Mouse (Mus musculus): ENCODE measurements around the gene Neurog1. TPM values are rescaled to one million over a fixed set of nuclear protein-coding genes. Genes with fewer than 3 reads are reported as not detected.

Gene Neurog1
- polyA plus RNA-seq, 2 experiments, result not detected

DNA sequence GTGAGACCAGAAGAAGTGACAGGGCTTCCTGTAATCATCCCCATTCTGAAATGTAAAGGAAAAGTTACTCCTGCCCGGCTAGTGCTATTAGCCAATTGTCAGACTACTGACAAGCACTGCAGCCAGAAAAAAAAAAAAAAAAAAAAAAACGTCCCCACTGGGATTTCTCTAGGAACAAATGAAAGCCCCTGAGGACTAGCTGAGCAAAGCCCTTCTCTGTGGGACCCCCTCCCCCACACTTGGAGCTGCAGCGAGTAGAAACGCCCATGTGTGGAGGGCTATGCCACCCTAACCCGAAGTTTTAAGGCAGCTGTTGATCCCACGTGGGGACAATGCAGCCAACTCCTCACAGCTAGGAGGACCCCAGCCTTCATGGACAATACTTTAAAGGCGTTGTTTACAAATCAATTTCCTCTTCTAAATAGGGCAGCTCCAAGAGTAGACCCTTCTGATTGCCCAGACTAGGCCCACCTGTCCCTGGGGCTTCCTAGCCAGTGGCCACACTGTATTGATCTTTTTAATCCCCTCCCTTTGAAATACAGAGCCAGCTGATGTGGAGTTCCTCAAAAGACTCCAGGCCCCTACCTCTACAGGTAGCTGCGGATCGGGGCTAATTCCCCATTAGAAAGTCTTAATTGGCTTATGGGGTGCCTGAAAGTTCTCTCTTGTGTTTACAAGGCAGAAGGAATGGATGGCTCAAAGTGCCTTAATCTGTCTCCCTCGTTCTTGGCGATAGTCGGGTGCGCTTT, 2.2 kb downstream of the Neurog1 start:
- ATAC-seq (ENCODE audit: insufficient read depth) (no peak), DNase-seq (ENCODE audit: low read depth in 3 of 3, low spot score in 3 of 3) (no peak)
- no peak overlapping the region for H3K27ac ChIP-seq
- no peaks in the 10 kb centered on the region for H3K4me1 ChIP-seq (replicated peaks; ENCODE audit: control insufficient read depth in 2 of 2, insufficient read depth in 2 of 2, low read length in 1 of 2)
- H3K9ac ChIP-seq (replicated peaks), result no peak overlapping the region
- no peak overlapping the region for H3K4me2 ChIP-seq (ENCODE audit: low read depth)
- 2% methylated on average over 13 of the region's 13 CpGs for WGBS (ENCODE audit: insufficient replicate concordance)
- H3K36me3 ChIP-seq (replicated peaks; ENCODE audit: control insufficient read depth, insufficient read depth, low read depth), result no peaks in the 10 kb centered on the region
- H3K4me3 ChIP-seq (ENCODE audit: insufficient read depth in 1 of 2, low read depth in 2 of 2, low read length in 2 of 2), result no peak overlapping the region
- TF ChIP-seq CTCF (IDR thresholded peaks at IDR 0.05; ENCODE audit: low read depth) (no peak), EP300 (IDR thresholded peaks at IDR 0.05; ENCODE audit: low read depth) (no peak)
- H3K9me3 ChIP-seq (ENCODE audit: control insufficient read depth, low read length), result no peaks in the 10 kb centered on the region
- peaks cover 66% of the 10 kb centered on the region for H3K27me3 ChIP-seq (ENCODE audit: control insufficient read depth, insufficient read depth, low read length)

DNA sequence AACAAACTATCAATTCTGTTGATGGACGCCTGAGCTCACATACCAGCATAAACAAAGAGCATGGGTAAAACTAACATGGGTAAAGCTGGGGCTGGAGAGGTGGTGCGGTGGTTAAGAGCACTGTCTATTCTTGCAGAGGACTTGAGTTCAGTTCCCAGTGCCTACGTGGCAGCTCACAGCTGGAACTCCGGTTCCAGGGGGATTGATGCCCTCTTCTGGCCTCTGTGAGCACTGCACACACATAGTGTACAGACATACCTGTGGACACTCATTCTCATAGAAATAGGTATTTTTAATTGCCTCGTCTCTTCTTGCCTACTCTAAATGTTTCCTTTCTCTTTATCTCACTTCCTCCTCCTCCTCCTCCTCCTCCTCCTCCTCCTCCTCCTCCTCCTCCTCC, 8.9 kb downstream of the Neurog1 start:
- no peak overlapping the region for H3K27ac ChIP-seq
- WGBS (ENCODE audit: insufficient replicate concordance), result 56% methylated on average over 5 of the region's 5 CpGs

DNA sequence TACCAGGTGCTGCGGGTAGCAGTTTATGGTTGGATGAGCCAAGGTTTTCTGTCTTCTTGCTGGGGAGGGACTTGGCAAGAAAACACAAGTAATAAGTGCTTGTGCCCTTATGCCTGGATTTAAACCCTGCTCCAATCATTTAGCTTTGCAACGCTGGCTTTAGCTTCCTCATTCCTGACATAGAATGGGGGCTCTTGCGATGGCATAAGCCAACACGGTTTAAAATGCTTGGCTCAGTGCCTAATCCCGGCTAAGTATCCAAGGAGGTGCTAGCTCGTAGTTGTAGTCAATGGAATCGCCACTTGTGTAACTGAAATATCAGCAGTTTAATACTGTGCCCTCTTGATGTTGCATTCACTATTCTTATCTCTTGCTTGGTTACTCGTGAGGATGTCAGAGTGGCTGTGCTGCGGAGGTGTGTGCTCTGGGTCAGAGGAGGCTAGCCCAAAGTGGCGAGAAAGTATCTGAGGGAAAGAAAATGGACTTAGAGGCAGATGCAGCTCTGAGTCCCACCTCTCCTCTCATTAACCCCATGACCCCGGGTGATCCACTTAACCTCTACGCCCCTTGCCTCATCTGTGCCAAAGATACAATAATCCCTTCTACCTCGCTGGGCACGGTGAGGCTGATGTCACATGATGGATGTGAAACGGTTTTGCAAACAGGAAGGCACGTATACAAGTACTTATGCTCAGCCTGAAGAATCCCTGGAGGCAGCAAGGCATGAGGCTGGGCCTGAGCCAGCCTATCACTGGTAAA, 11.8 kb downstream of the Neurog1 start:
- TF ChIP-seq EP300 (IDR thresholded peaks at IDR 0.05; ENCODE audit: low read depth) (no peak), CTCF (IDR thresholded peaks at IDR 0.05; ENCODE audit: low read depth) (no peak)
- no peaks in the 10 kb centered on the region; the same call in 1 of the 2 replicates for H3K27me3 ChIP-seq (ENCODE audit: control insufficient read depth, insufficient read depth, low read length)
- no peak overlapping the region for H3K27ac ChIP-seq
- H3K9ac ChIP-seq (replicated peaks), result no peak overlapping the region
- H3K4me3 ChIP-seq (ENCODE audit: insufficient read depth in 1 of 2, low read depth in 2 of 2, low read length in 2 of 2), result no peak overlapping the region
- H3K4me1 ChIP-seq (replicated peaks; ENCODE audit: control insufficient read depth in 2 of 2, insufficient read depth in 2 of 2, low read length in 1 of 2), result no peaks in the 10 kb centered on the region
- ATAC-seq (ENCODE audit: insufficient read depth) (no peak), DNase-seq (ENCODE audit: low read depth in 3 of 3, low spot score in 3 of 3) (no peak)
- H3K9me3 ChIP-seq (ENCODE audit: control insufficient read depth, low read length), result no peaks in the 10 kb centered on the region
- no peak overlapping the region for H3K4me2 ChIP-seq (ENCODE audit: low read depth)
- WGBS (ENCODE audit: insufficient replicate concordance), result 60% methylated on average over 16 of the region's 16 CpGs
- H3K36me3 ChIP-seq (replicated peaks; ENCODE audit: control insufficient read depth, insufficient read depth, low read depth), result no peaks in the 10 kb centered on the region

More for the DNA sequence above, 8.9 kb downstream of the Neurog1 start:
- no peak for DNase-seq (ENCODE audit: low read depth in 3 of 3, low spot score in 3 of 3)
- ATAC-seq (ENCODE audit: insufficient read depth), result no peak
- Histone ChIP-seq H3K4me3 (ENCODE audit: insufficient read depth in 1 of 2, low read depth in 2 of 2, low read length in 2 of 2) (no peak overlapping the region), H3K4me1 (replicated peaks; ENCODE audit: control insufficient read depth in 2 of 2, insufficient read depth in 2 of 2, low read length in 1 of 2) (no peaks in the 10 kb centered on the region), H3K9ac (replicated peaks) (no peak overlapping the region), H3K27me3 (ENCODE audit: control insufficient read depth, insufficient read depth, low read length) (peaks cover 6% of the 10 kb centered on the region; the same call in 1 of the 2 replicates), H3K36me3 (replicated peaks; ENCODE audit: control insufficient read depth, insufficient read depth, low read depth) (no peaks in the 10 kb centered on the region), H3K4me2 (ENCODE audit: low read depth) (no peak overlapping the region), H3K9me3 (ENCODE audit: control insufficient read depth, low read length) (no peaks in the 10 kb centered on the region)
- TF ChIP-seq EP300 (IDR thresholded peaks at IDR 0.05; ENCODE audit: low read depth), result no peak
- no peak for TF ChIP-seq CTCF (IDR thresholded peaks at IDR 0.05; ENCODE audit: low read depth)

DNA sequence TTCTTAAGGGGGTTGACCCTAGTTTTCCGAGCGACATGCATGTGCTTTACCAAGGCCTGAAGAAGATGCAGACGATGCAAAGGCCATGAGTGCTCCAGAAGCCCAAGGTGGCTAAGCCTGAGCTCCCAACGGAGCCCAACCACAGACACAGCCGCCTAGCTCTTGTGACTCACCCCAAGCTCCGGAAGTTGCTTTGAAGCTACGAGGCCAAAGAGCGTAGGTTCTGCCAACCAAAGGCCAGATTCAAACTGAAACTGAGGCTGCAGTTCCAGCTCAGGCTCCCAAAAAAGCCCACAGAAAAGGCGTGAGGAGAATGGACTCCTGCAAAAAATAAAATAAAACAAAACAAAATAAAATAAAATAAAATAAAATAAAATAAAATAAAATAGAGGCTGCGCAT, 14.1 kb downstream of the Neurog1 start:
- Histone ChIP-seq H3K36me3 (replicated peaks; ENCODE audit: control insufficient read depth, insufficient read depth, low read depth) (no peaks in the 10 kb centered on the region), H3K27ac (no peak overlapping the region), H3K9me3 (ENCODE audit: control insufficient read depth, low read length) (no peaks in the 10 kb centered on the region), H3K9ac (replicated peaks) (no peak overlapping the region), H3K4me3 (ENCODE audit: insufficient read depth in 1 of 2, low read depth in 2 of 2, low read length in 2 of 2) (no peak overlapping the region), H3K27me3 (ENCODE audit: control insufficient read depth, insufficient read depth, low read length) (no peaks in the 10 kb centered on the region), H3K4me1 (replicated peaks; ENCODE audit: control insufficient read depth in 2 of 2, insufficient read depth in 2 of 2, low read length in 1 of 2) (no peaks in the 10 kb centered on the region), H3K4me2 (ENCODE audit: low read depth) (no peak overlapping the region)
- 54% methylated on average over 10 of the region's 10 CpGs for WGBS (ENCODE audit: insufficient replicate concordance)
- TF ChIP-seq CTCF (IDR thresholded peaks at IDR 0.05; ENCODE audit: low read depth), result no peak
- no peak for TF ChIP-seq EP300 (IDR thresholded peaks at IDR 0.05; ENCODE audit: low read depth)
- ATAC-seq (ENCODE audit: insufficient read depth), result no peak
- no peak for DNase-seq (ENCODE audit: low read depth in 3 of 3, low spot score in 3 of 3)

DNA sequence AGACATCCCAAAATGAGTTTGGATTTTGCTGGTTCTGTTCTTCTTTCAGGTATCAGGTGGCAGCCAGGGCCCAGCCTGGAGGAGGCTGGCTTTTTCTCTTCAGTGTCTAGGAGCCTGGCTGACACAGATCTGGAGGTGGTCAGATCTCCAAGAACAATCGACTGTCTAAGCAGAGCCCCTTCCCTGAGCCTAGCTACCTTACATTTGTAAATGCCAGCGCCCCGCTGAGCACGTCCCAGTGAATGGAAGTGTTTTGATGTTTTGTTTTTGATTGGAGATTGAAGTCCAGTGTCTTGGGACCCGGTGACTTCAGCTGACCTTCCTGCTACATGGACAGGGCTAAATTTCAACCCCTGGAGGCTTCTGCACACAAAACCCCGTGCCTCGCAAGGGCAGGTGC, 15.8 kb downstream of the Neurog1 start:
- ATAC-seq (ENCODE audit: insufficient read depth) (no peak), DNase-seq (ENCODE audit: low read depth in 3 of 3, low spot score in 3 of 3) (no peak)
- Histone ChIP-seq H3K9ac (replicated peaks) (no peak overlapping the region), H3K36me3 (replicated peaks; ENCODE audit: control insufficient read depth, insufficient read depth, low read depth) (no peaks in the 10 kb centered on the region), H3K9me3 (ENCODE audit: control insufficient read depth, low read length) (no peaks in the 10 kb centered on the region), H3K27ac (no peak overlapping the region), H3K4me2 (ENCODE audit: low read depth) (no peak overlapping the region), H3K4me3 (ENCODE audit: insufficient read depth in 1 of 2, low read depth in 2 of 2, low read length in 2 of 2) (no peak overlapping the region), H3K27me3 (ENCODE audit: control insufficient read depth, insufficient read depth, low read length) (no peaks in the 10 kb centered on the region), H3K4me1 (replicated peaks; ENCODE audit: control insufficient read depth in 2 of 2, insufficient read depth in 2 of 2, low read length in 1 of 2) (no peaks in the 10 kb centered on the region)
- no peak for TF ChIP-seq EP300 (IDR thresholded peaks at IDR 0.05; ENCODE audit: low read depth)
- TF ChIP-seq CTCF (IDR thresholded peaks at IDR 0.05; ENCODE audit: low read depth), result no peak
- 25% methylated on average over 7 of the region's 7 CpGs for WGBS (ENCODE audit: insufficient replicate concordance)

All from liver, embryonic 14.5 days (tissue).